8 mouse cellular contexts compared by ENCODE assay signal in genomic region chr14:45566066-45566937, GRCm38 (mm10). TPM values are rescaled to one million over a fixed set of nuclear protein-coding genes. Genes with fewer than 3 reads are reported as not detected.
A peak's percentile ranks its signal among the peaks of the same experiment; 100 is the strongest.
DNase-seq lines count a peak whose midpoint lies in the region; ATAC-seq and TF ChIP-seq lines count a peak whose summit lies in the region.

No protein-coding gene starts in this region.

- peaks cover 6% of the 10 kb centered on the region for H3K4me1 ChIP-seq in cerebellum, adult 2 months (ENCODE audit: control insufficient read depth, insufficient read depth, low read length)
- H3K4me1 ChIP-seq in forebrain, embryonic 16.5 days (replicated peaks; ENCODE audit: control insufficient read depth, insufficient read depth, low read length) = peaks cover 11% of the 10 kb centered on the region
- no peaks in the 10 kb centered on the region for H3K4me1 ChIP-seq in hindbrain, postnatal 0 days (ENCODE audit: insufficient read depth, low read length)

- H3K27ac ChIP-seq in cerebellum, adult 2 months (ENCODE audit: insufficient read depth, low read length) = no peak overlapping the region
- no peak overlapping the region; the same call in 1 of the 2 replicates for H3K27ac ChIP-seq in forebrain, embryonic 16.5 days (ENCODE audit: low read length)
- peak overlapping the region; percentile 82 for H3K27ac ChIP-seq in hindbrain, postnatal 0 days

- DNase-seq in gastrocnemius, adult 18-20 months (ENCODE audit: low spot score) = peak; percentile 62
- no peak for DNase-seq in gastrocnemius, postnatal 25 days
- DNase-seq in cerebellum, adult 2 months = peak; percentile 44 to 66
- DNase-seq in hindbrain, postnatal 0 days (ENCODE audit: low spot score) = peak; percentile 77
- peak; percentile 40 to 49 for DNase-seq in left cerebral cortex, postnatal 36 days (ENCODE audit: low spot score in 2 of 2)
- peak; percentile 57 to 78 for DNase-seq in spleen, postnatal 10 days (ENCODE audit: low spot score in 2 of 2)

- H3K9me3 ChIP-seq in forebrain, embryonic 16.5 days (ENCODE audit: control insufficient read depth, low read length) = no peaks in the 10 kb centered on the region
- H3K9me3 ChIP-seq in hindbrain, postnatal 0 days (ENCODE audit: low read length) = no peaks in the 10 kb centered on the region

- peak overlapping the region; percentile 28 for H3K4me3 ChIP-seq in cerebellum, adult 2 months (replicated peaks; ENCODE audit: insufficient read depth, low read depth, low read length)
- peak overlapping the region; percentile 25 for H3K4me3 ChIP-seq in forebrain, embryonic 16.5 days (replicated peaks; ENCODE audit: low read length)
- H3K4me3 ChIP-seq in hindbrain, postnatal 0 days (ENCODE audit: low read length) = peak overlapping the region; percentile 23

- 33% methylated on average over 33 of the region's 33 CpGs for whole genome bisulfite sequencing in cerebellum, adult 2 months
- WGBS in forebrain, embryonic 16.5 days = 18% methylated on average over 30 of the region's 33 CpGs
- 17% methylated on average over 33 of the region's 33 CpGs for WGBS in hindbrain, postnatal 0 days

- no peaks in the 10 kb centered on the region for H3K27me3 ChIP-seq in cerebellum, adult 2 months (ENCODE audit: control insufficient read depth, insufficient read depth, low read length)
- H3K27me3 ChIP-seq in forebrain, embryonic 16.5 days (replicated peaks; ENCODE audit: control insufficient read depth, insufficient read depth, low read length) = no peaks in the 10 kb centered on the region
- H3K27me3 ChIP-seq in hindbrain, postnatal 0 days (ENCODE audit: insufficient read depth, low read length) = no peaks in the 10 kb centered on the region

- ATAC-seq in forebrain, embryonic 16.5 days = 0 out of 2 replicates have a peak, but pooled peaks have one; percentile 17
- ATAC-seq in hindbrain, postnatal 0 days = 0 out of 2 replicates have a peak, but pooled peaks have one; percentile 11
- ATAC-seq in megakaryocyte-erythroid progenitor cell, adult 5-6 weeks (replicated peaks; ENCODE audit: low FRiP score, low TSS enrichment, poor library complexity, severe bottlenecking) = peak; percentile 87

- TF ChIP-seq POLR2A in cerebellum, adult 2 months (IDR thresholded peaks at IDR 0.05; ENCODE audit: borderline replicate concordance, insufficient read depth, low read length) = no peak

- TF ChIP-seq CTCF in cerebellum, adult 2 months (IDR thresholded peaks at IDR 0.05; ENCODE audit: borderline replicate concordance, insufficient read depth, low read depth, low read length) = peak; percentile 66
- TF ChIP-seq CTCF in hindbrain, postnatal 0 days (IDR thresholded peaks at IDR 0.05; ENCODE audit: low read depth) = peak; percentile 80

- intact Hi-C loops in left cerebral cortex, postnatal 36 days (cut with DNase I) = loop anchor here (1.0 kb wide), 1 partner anchor 35 kb away; no protein-coding TSS in a partner anchor

- H3K4me2 ChIP-seq in forebrain, embryonic 16.5 days (ENCODE audit: low read length) = peak overlapping the region; percentile 48
- peak overlapping the region; percentile 52 for H3K4me2 ChIP-seq in hindbrain, postnatal 0 days (ENCODE audit: low read depth, low read length)

- no peak overlapping the region for H3K9ac ChIP-seq in forebrain, embryonic 16.5 days (replicated peaks; ENCODE audit: low read depth, low read length)
- H3K9ac ChIP-seq in hindbrain, postnatal 0 days (replicated peaks; ENCODE audit: low read length) = 0 out of 2 replicates have a peak overlapping the region, but pooled peaks have one; percentile 13

- H3K36me3 ChIP-seq in forebrain, embryonic 16.5 days (ENCODE audit: control insufficient read depth, insufficient read depth) = no peaks in the 10 kb centered on the region
- H3K36me3 ChIP-seq in hindbrain, postnatal 0 days (ENCODE audit: insufficient read depth, low read length) = no peaks in the 10 kb centered on the region

RNA-seq across cellular contexts. Expression of gene Fermt2, which starts 36.4 kb away (rescaled TPM):
- 100 to 1,000 TPM; 222 to 227 TPM for total RNA-seq in gastrocnemius, adult 18-20 months (2021)
- total RNA-seq in gastrocnemius, postnatal 25 days (2021) = 100 to 1,000 TPM; 179 to 224 TPM
- 78.8 and 81.0 TPM in 2 replicates for polyA plus RNA-seq in cerebellum, adult 2 months (2012; rRNA removed)
- 58.4 and 58.6 TPM in 2 replicates for polyA plus RNA-seq in forebrain, embryonic 16.5 days (2015; fragmentation: Nextera tagmentation; extraction: Ambion mirVana)
- 30.0 and 31.6 TPM in 2 replicates for total RNA-seq in hindbrain, postnatal 0 days (2014; rRNA removed)
- 76.4 and 89.4 TPM in 2 replicates for polyA plus RNA-seq in hindbrain, postnatal 0 days (2015; fragmentation: Nextera tagmentation; extraction: Ambion mirVana)
- 10 to 100 TPM; 91.8 to 91.9 TPM for total RNA-seq in left cerebral cortex, postnatal 36 days (2021)
- total RNA-seq in megakaryocyte-erythroid progenitor cell, adult 5-6 weeks (2014; fragmentation: Nextera tagmentation) = not detected in 2 replicates
- not detected in 2 replicates for total RNA-seq in megakaryocyte-erythroid progenitor cell, adult 5-6 weeks (2017)

Comparison
In these comparisons a context has a peak if more than half of its experiments do, and no peak if none do; other contexts are left out.
1. ATAC-seq: peak in every context shown above with its lines; median percentile 87 in megakaryocyte-erythroid progenitor cell, adult 5-6 weeks; 17 in forebrain, embryonic 16.5 days; 11 in hindbrain, postnatal 0 days.
2. RNA of gene Fermt2, which starts 36.4 kb away (total RNA-seq): 222 to 227 TPM in gastrocnemius, adult 18-20 months, 179 to 224 TPM in gastrocnemius, postnatal 25 days, 91.8 to 91.9 TPM in left cerebral cortex, postnatal 36 days and 30.0 to 31.6 TPM in hindbrain, postnatal 0 days; not detected in megakaryocyte-erythroid progenitor cell, adult 5-6 weeks; every median in the first group is over 10 times any median in the second.
3. Peak in every context shown above with its lines, with median percentiles within 50 percentile points of each other: H3K4me3 ChIP-seq.